9 mouse cellular contexts compared by ENCODE assay signal in the genomic region with DNA sequence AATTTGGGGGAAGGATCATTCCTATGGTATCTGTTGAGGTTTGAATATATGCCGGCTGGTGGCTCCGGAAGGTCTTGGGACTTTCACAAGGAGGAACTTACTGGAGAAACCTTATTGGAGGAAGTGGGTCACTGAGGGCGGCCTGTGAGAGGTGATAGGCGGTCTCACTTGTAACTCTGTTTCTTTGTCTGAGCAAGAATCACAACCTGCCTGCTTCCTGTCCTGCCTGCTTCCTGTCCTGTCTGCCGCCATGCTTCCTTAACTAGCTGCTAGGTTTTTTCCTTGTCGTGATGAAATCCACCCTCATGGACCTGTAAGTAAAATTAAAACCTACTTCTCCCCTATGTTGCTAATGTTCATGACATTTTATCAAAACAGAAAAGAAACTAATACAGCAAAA. TPM values are rescaled to one million over a fixed set of nuclear protein-coding genes. Genes with fewer than 3 reads are reported as not detected.
A peak's percentile ranks its signal among the peaks of the same experiment; 100 is the strongest.
DNase-seq lines count a peak whose midpoint lies in the region; ATAC-seq and TF ChIP-seq lines count a peak whose summit lies in the region.
"Had no signal": no experiment of that assay in that cellular context is flagged by ENCODE, and none has a peak within 500 bp of the region (broad histone marks: within the 10 kb centered on the region; RNA-seq: fewer than 3 reads in every experiment).

No protein-coding gene starts in this region.

- no peak for TF ChIP-seq CTCF in layer of hippocampus, adult 2 months (conservative IDR thresholded peaks at IDR 0.05)
- no peak for TF ChIP-seq CTCF in bone marrow macrophage, adult 2 months (IDR thresholded peaks at IDR 0.05; ENCODE audit: low read depth, low read length)

- no peaks in the 10 kb centered on the region for H3K36me3 ChIP-seq in liver, embryonic 16.5 days (ENCODE audit: control insufficient read depth, insufficient read depth)
- 0 out of 2 replicates have a peak, but pooled peaks cover under 1% of the 10 kb centered on the region for H3K36me3 ChIP-seq in splenic B cell, adult 2 months (ENCODE audit: control insufficient read depth, insufficient read depth, low read length, poor library complexity, severe bottlenecking)
- H3K36me3 ChIP-seq: limb, embryonic 12.5 days had no signal

- H3K27me3 ChIP-seq in liver, embryonic 16.5 days (ENCODE audit: control insufficient read depth, insufficient read depth, low read depth, low read length) = no peaks in the 10 kb centered on the region
- no peaks in the 10 kb centered on the region for H3K27me3 ChIP-seq in splenic B cell, adult 2 months (ENCODE audit: control insufficient read depth, insufficient read depth, low read length, poor library complexity, severe bottlenecking)
- H3K27me3 ChIP-seq: limb, embryonic 12.5 days had no signal

- ATAC-seq in liver, embryonic 16.5 days (ENCODE audit: low read depth) = peak; percentile 48

- H3K27ac ChIP-seq in layer of hippocampus, adult 2 months = no peak overlapping the region
- peak overlapping the region; percentile 60 for H3K27ac ChIP-seq in bone marrow macrophage, adult 2 months (ENCODE audit: insufficient read depth, low read depth, low read length)
- no peak overlapping the region for H3K27ac ChIP-seq in liver, embryonic 16.5 days (ENCODE audit: low read length)
- H3K27ac ChIP-seq: limb, embryonic 12.5 days had no signal

- peaks cover 19% of the 10 kb centered on the region for H3K4me1 ChIP-seq in bone marrow macrophage, adult 2 months (ENCODE audit: control insufficient read depth, insufficient read depth, low read length)
- no peaks in the 10 kb centered on the region for H3K4me1 ChIP-seq in liver, embryonic 16.5 days (ENCODE audit: control insufficient read depth, low read depth, low read length)

- 0 out of 2 replicates have a peak overlapping the region, but pooled peaks have one; percentile 9 for H3K4me2 ChIP-seq in liver, embryonic 16.5 days (ENCODE audit: low read depth, low read length)
- H3K4me2 ChIP-seq: limb, embryonic 12.5 days had no signal

- DNase-seq in layer of hippocampus, adult 2 months (ENCODE audit: low spot score in 2 of 2) = no peak
- no peak for DNase-seq in layer of hippocampus, postnatal 36 days
- DNase-seq in splenic B cell, adult 2 months (ENCODE audit: low read depth, low spot score) = peak; percentile 83
- no peak for DNase-seq in left cerebral cortex, postnatal 36 days (ENCODE audit: low spot score in 2 of 2)
- DNase-seq in adrenal gland, postnatal 25 days = no peak
- DNase-seq in urinary bladder, postnatal 14 days (ENCODE audit: low spot score) = no peak

- 21% methylated on average over 6 of the region's 6 CpGs for WGBS in liver, embryonic 16.5 days (ENCODE audit: insufficient replicate concordance)

- TF ChIP-seq POLR2A in bone marrow macrophage, adult 2 months (IDR thresholded peaks at IDR 0.05; ENCODE audit: borderline replicate concordance, low read depth, low read length) = no peak

- H3K4me3 ChIP-seq in layer of hippocampus, adult 2 months = peak overlapping the region; percentile 8; the same call in 1 of the 2 replicates
- peak overlapping the region; percentile 63 for H3K4me3 ChIP-seq in bone marrow macrophage, adult 2 months (ENCODE audit: insufficient read depth, low read length)
- H3K4me3 ChIP-seq in liver, embryonic 16.5 days (ENCODE audit: low read depth, low read length) = no peak overlapping the region
- H3K4me3 ChIP-seq: limb, embryonic 12.5 days had no signal

- no peak overlapping the region for H3K9ac ChIP-seq in liver, embryonic 16.5 days (ENCODE audit: low read depth, low read length)
- H3K9ac ChIP-seq: limb, embryonic 12.5 days had no signal

- intact Hi-C loops in left cerebral cortex, postnatal 36 days (cut with DNase I) = no loop called here

- H3K9me3 ChIP-seq in liver, embryonic 16.5 days (replicated peaks; ENCODE audit: control insufficient read depth, low read length) = no peaks in the 10 kb centered on the region
- H3K9me3 ChIP-seq: limb, embryonic 12.5 days had no signal

RNA-seq across cellular contexts. Expression of gene Cadm3, which starts 52.9 kb away (rescaled TPM):
- 100 to 1,000 TPM; 394 to 402 TPM for total RNA-seq in layer of hippocampus, adult 2 months (2021)
- total RNA-seq in layer of hippocampus, postnatal 36 days (2021) = 100 to 1,000 TPM; 366 to 384 TPM
- not detected in 2 replicates for polyA plus RNA-seq in bone marrow macrophage, adult 2 months (2012; ENCODE audit: insufficient read depth, insufficient read length, missing spikeins)
- polyA plus RNA-seq in liver, embryonic 16.5 days (2015; fragmentation: Nextera tagmentation; extraction: Ambion mirVana) = 1.7 and 1.8 TPM in 2 replicates
- total RNA-seq in left cerebral cortex, postnatal 36 days (2021) = 100 to 1,000 TPM; 437 to 444 TPM
- 2.7 and 3.5 TPM in 2 replicates for total RNA-seq in adrenal gland, postnatal 25 days (2021)

Comparison
In these comparisons a context has a peak if more than half of its experiments do, and no peak if none do; other contexts are left out.
1. RNA of gene Cadm3, which starts 52.9 kb away (total RNA-seq): 437 to 444 TPM in left cerebral cortex, postnatal 36 days, 394 to 402 TPM in layer of hippocampus, adult 2 months and 366 to 384 TPM in layer of hippocampus, postnatal 36 days; 2.7 to 3.5 TPM in adrenal gland, postnatal 25 days; every median in the first group is over 10 times any median in the second.